ENCODE assay signal across 11 mouse cellular contexts in the genomic region with DNA sequence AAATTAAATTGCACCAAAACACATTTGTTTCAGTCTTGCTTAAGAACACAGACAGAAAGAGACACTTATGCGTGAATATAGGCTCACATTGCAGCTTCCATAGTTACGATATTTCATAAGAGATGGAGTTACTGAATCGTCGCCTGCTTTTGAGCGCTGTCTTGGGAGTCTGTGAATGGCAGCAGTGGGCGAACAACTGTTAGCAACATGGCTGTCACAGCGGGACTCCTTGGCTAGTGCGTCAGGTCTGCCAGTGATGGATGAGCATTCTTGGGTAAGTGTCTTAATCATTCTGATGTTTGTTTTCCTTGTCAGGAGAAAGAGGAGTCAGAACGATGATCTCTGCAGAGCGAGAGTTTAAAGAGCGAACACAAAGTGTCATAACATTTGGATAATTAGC. TPM values are rescaled to one million over a fixed set of nuclear protein-coding genes. Genes with fewer than 3 reads are reported as not detected.
DNase-seq lines count a peak whose midpoint lies in the region; ATAC-seq lines count a peak whose summit lies in the region.
"Had no signal": no experiment of that assay in that cellular context is flagged by ENCODE, and none has a peak within 500 bp of the region (broad histone marks: within the 10 kb centered on the region; RNA-seq: fewer than 3 reads in every experiment).

No protein-coding gene starts in this region.

- WGBS in heart, embryonic 12.5 days: 39% methylated on average over 11 of the region's 11 CpGs
- WGBS in hindbrain, embryonic 11.5 days: 23% methylated on average over 11 of the region's 11 CpGs

- no peak for ATAC-seq in heart, embryonic 12.5 days (ENCODE audit: insufficient number of reproducible peaks, low FRiP score)
- ATAC-seq in hindbrain, embryonic 11.5 days (ENCODE audit: low FRiP score): peak; percentile 74
- ATAC-seq: midbrain, embryonic 13.5 days had no signal

- H3K9ac ChIP-seq in heart, embryonic 12.5 days: no peak overlapping the region
- no peak overlapping the region for H3K9ac ChIP-seq in hindbrain, embryonic 11.5 days (ENCODE audit: low read depth, low read length)
- H3K9ac ChIP-seq: midbrain, embryonic 13.5 days had no signal

- peak overlapping the region; percentile 38; the same call in 1 of the 2 replicates for H3K4me2 ChIP-seq in heart, embryonic 12.5 days
- peak overlapping the region; percentile 25 for H3K4me2 ChIP-seq in hindbrain, embryonic 11.5 days (replicated peaks; ENCODE audit: low read depth, low read length)
- H3K4me2 ChIP-seq: midbrain, embryonic 13.5 days had no signal

- no peak overlapping the region for H3K4me3 ChIP-seq in heart, embryonic 12.5 days
- H3K4me3 ChIP-seq in hindbrain, embryonic 11.5 days (ENCODE audit: low read depth, low read length): no peak overlapping the region
- H3K4me3 ChIP-seq: erythroblast, embryonic 14.5 days; midbrain, embryonic 13.5 days had no signal

- H3K4me1 ChIP-seq in heart, embryonic 12.5 days (replicated peaks): no peaks in the 10 kb centered on the region
- no peaks in the 10 kb centered on the region for H3K4me1 ChIP-seq in hindbrain, embryonic 11.5 days (replicated peaks; ENCODE audit: control insufficient read depth, insufficient read depth, low read length)
- H3K4me1 ChIP-seq: midbrain, embryonic 13.5 days had no signal

- intact Hi-C loops in heart, postnatal 10 days (cut with DNase I): no loop called here

- no peak for DNase-seq in heart, postnatal 10 days
- peak; percentile 28 for DNase-seq in adipocyte (ENCODE audit: low spot score)
- DNase-seq in hindbrain, embryonic 11.5 days (ENCODE audit: low spot score): peak; percentile 51
- DNase-seq in mesoderm, embryonic 11.5 days (ENCODE audit: low read depth, low spot score): peak; percentile 55
- DNase-seq in T-cell, adult 2 months (ENCODE audit: low spot score): no peak
- DNase-seq in urinary bladder, adult 18-20 months (ENCODE audit: low spot score in 2 of 2): no peak
- DNase-seq in lung, adult 18-20 months: no peak
- DNase-seq: heart, postnatal 36 days had no signal

- no peaks in the 10 kb centered on the region for H3K9me3 ChIP-seq in heart, embryonic 12.5 days (replicated peaks)
- H3K9me3 ChIP-seq in hindbrain, embryonic 11.5 days (ENCODE audit: control insufficient read depth, low read length): no peaks in the 10 kb centered on the region
- H3K9me3 ChIP-seq: midbrain, embryonic 13.5 days had no signal

- no peaks in the 10 kb centered on the region for H3K36me3 ChIP-seq in heart, embryonic 12.5 days
- no peaks in the 10 kb centered on the region for H3K36me3 ChIP-seq in hindbrain, embryonic 11.5 days (ENCODE audit: control insufficient read depth, insufficient read depth, low read length)
- H3K36me3 ChIP-seq: midbrain, embryonic 13.5 days had no signal

- H3K27me3 ChIP-seq in heart, embryonic 12.5 days (replicated peaks): no peaks in the 10 kb centered on the region
- no peaks in the 10 kb centered on the region for H3K27me3 ChIP-seq in hindbrain, embryonic 11.5 days (ENCODE audit: control insufficient read depth, insufficient read depth, low read length)
- H3K27me3 ChIP-seq: midbrain, embryonic 13.5 days had no signal

- H3K27ac ChIP-seq in heart, embryonic 12.5 days (ENCODE audit: poor library complexity, severe bottlenecking): no peak overlapping the region
- no peak overlapping the region for H3K27ac ChIP-seq in hindbrain, embryonic 11.5 days (ENCODE audit: low read depth, low read length)
- H3K27ac ChIP-seq: midbrain, embryonic 13.5 days had no signal

RNA-seq across cellular contexts. Expression of a gene that starts 44.2 kb away (rescaled TPM):
- 1.3 and 1.7 TPM in 2 replicates for polyA plus RNA-seq in heart, embryonic 12.5 days (2016; fragmentation: Nextera tagmentation; extraction: Ambion mirVana)
- under 1 TPM; 0.45 to 0.65 TPM for total RNA-seq in heart, postnatal 10 days (2021)
- 0.86 and 1.2 TPM in 2 replicates for polyA plus RNA-seq in hindbrain, embryonic 11.5 days (2014; fragmentation: Nextera tagmentation; extraction: Ambion mirVana)

Comparison
In these comparisons a context has a peak if more than half of its experiments do, and no peak if none do; other contexts are left out.
1. DNase-seq: peak in adipocyte (single experiment), hindbrain, embryonic 11.5 days (single experiment) and mesoderm, embryonic 11.5 days (single experiment); none in heart, postnatal 10 days (0 of 2), T-cell, adult 2 months (single experiment), urinary bladder, adult 18-20 months (0 of 2) and lung, adult 18-20 months (0 of 2).